ENCODE assay signal across 8 mouse cellular contexts in genomic region chr9:20898511-20899073, GRCm38 (mm10). TPM values are rescaled to one million over a fixed set of nuclear protein-coding genes. Genes with fewer than 3 reads are reported as not detected.
A peak's percentile ranks its signal among the peaks of the same experiment; 100 is the strongest.
DNase-seq lines count a peak whose midpoint lies in the region; ATAC-seq and TF ChIP-seq lines count a peak whose summit lies in the region.

Gene Eif3g, minus strand, starts transcription at chr9:20898623.

- H3K4me3 ChIP-seq in gastrocnemius, adult 2 months, result peak within 1 kb of the TSS; percentile 98
- peak within 1 kb of the TSS; percentile 95 for H3K4me3 ChIP-seq in hindbrain, embryonic 16.5 days (ENCODE audit: low read length)

- H3K9me3 ChIP-seq in hindbrain, embryonic 16.5 days (ENCODE audit: control insufficient read depth, low read length), result no peaks in the 10 kb centered on the region

- intact Hi-C loops in gastrocnemius, adult 2 months (cut with DNase I), result loop anchor here (5.0 kb wide), 1 partner anchor 174 kb away; the partner anchor contains the start of genes Fdx1l and Gm49373
- intact Hi-C loops in left cerebral cortex, postnatal 14 days (cut with DNase I), result no loop called here

- no peaks in the 10 kb centered on the region for H3K27me3 ChIP-seq in hindbrain, embryonic 16.5 days (replicated peaks; ENCODE audit: control insufficient read depth, insufficient read depth, low read length)

- peaks cover 13% of the 10 kb centered on the region for H3K4me1 ChIP-seq in hindbrain, embryonic 16.5 days (ENCODE audit: control insufficient read depth, insufficient read depth, low read depth, low read length)

- peak within 1 kb of the TSS; percentile 99 for H3K4me2 ChIP-seq in hindbrain, embryonic 16.5 days (ENCODE audit: low read length)

- H3K36me3 ChIP-seq in hindbrain, embryonic 16.5 days (ENCODE audit: control insufficient read depth, insufficient read depth, low read length), result peaks cover 27% of the 10 kb centered on the region

- DNase-seq in adrenal gland, adult (ENCODE audit: inconsistent age in 2 of 2, low spot score in 1 of 2), result peak; percentile 90 to 95
- peak; percentile 92 for DNase-seq in gastrocnemius, adult 2 months
- DNase-seq in left cerebral cortex, postnatal 14 days (ENCODE audit: low spot score in 2 of 2), result peak; percentile 79 to 91
- DNase-seq in right cerebral cortex, postnatal 14 days, result peak; percentile 88
- DNase-seq in urinary bladder, postnatal 25 days (ENCODE audit: low spot score), result peak; percentile 89

- ATAC-seq in common myeloid progenitor, adult 5-6 weeks (replicated peaks; ENCODE audit: low read depth, poor library complexity, severe bottlenecking), result peak; percentile 83
- ATAC-seq in hindbrain, embryonic 16.5 days, result peak; percentile 91
- ATAC-seq in megakaryocyte-erythroid progenitor cell, adult 5-6 weeks (replicated peaks; ENCODE audit: low FRiP score, low TSS enrichment, poor library complexity, severe bottlenecking), result peak; percentile 40

- TF ChIP-seq CTCF in gastrocnemius, adult 2 months (IDR thresholded peaks at IDR 0.05), result peak; percentile 100

- peak within 1 kb of the TSS; percentile 95 for H3K9ac ChIP-seq in hindbrain, embryonic 16.5 days (ENCODE audit: low read depth, low read length)

- WGBS in hindbrain, embryonic 16.5 days, result 5% methylated on average over 30 of the region's 34 CpGs

- peak within 1 kb of the TSS; percentile 92 for H3K27ac ChIP-seq in gastrocnemius, adult 2 months
- H3K27ac ChIP-seq in hindbrain, embryonic 16.5 days (ENCODE audit: low read depth, low read length), result peak within 1 kb of the TSS; percentile 51; the same call in 1 of the 2 replicates

RNA-seq across cellular contexts. Expression of gene Eif3g, which starts in this region (rescaled TPM):
- total RNA-seq in common myeloid progenitor, adult 5-6 weeks (2017), result 188 and 215 TPM in 2 replicates
- 100 to 1,000 TPM in 1 of 2 experiments, 10 to 100 TPM in 1; 97.0 to 102 TPM for total RNA-seq in gastrocnemius, adult 2 months (2021)
- polyA plus RNA-seq in hindbrain, embryonic 16.5 days (2015; fragmentation: Nextera tagmentation; extraction: Ambion mirVana), result 243 and 247 TPM in 2 replicates
- total RNA-seq in left cerebral cortex, postnatal 14 days (2021), result 100 to 1,000 TPM; 119 to 124 TPM
- total RNA-seq in megakaryocyte-erythroid progenitor cell, adult 5-6 weeks (2014; fragmentation: Nextera tagmentation), result 308 and 325 TPM in 2 replicates
- total RNA-seq in megakaryocyte-erythroid progenitor cell, adult 5-6 weeks (2017), result 259 and 301 TPM in 2 replicates

Comparison
In these comparisons a context has a peak if more than half of its experiments do, and no peak if none do; other contexts are left out.
1. Peak in every context shown above with its lines: DNase-seq, ATAC-seq, H3K4me3 ChIP-seq and H3K27ac ChIP-seq.
2. ATAC-seq: peak in every context shown above with its lines; median percentile 91 in hindbrain, embryonic 16.5 days; 83 in common myeloid progenitor, adult 5-6 weeks; 40 in megakaryocyte-erythroid progenitor cell, adult 5-6 weeks.